Mouse (Mus musculus) brain, embryonic 18.5 days (tissue): ENCODE results near the gene Pcdh7.
"Not testable (repeated sequence)": the region's sequence is repeated elsewhere in the genome, so short reads cannot be mapped to it uniquely, and the experiment has no call there.

Experiments
- DNase-seq: peaks from one replicate; pipeline ENCODE4 v3.0.0-alpha.2; 2012; ENCODE audit warnings: low read depth, low spot score

The Pcdh7 gene

DNA sequence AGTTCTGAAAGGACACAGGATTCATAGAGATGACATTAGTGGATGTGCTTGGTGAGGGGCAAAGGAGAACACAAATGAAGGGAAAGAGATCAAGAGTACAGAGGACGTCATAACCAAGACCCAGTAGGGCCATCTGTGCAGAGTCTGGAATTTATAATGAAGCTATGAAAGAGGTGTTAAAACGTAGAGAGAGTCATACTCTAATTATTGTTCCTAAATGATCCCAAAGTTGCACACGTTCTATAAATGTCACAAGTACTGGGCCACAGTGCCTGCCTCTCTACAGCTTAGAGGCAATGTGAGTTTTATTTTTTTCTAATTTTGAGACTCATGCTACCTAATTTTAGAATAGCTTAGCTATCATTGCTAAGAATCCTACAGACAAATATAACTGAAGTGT, 400.1 kb downstream of the Pcdh7 start:
- DNase-seq = no peak

DNA sequence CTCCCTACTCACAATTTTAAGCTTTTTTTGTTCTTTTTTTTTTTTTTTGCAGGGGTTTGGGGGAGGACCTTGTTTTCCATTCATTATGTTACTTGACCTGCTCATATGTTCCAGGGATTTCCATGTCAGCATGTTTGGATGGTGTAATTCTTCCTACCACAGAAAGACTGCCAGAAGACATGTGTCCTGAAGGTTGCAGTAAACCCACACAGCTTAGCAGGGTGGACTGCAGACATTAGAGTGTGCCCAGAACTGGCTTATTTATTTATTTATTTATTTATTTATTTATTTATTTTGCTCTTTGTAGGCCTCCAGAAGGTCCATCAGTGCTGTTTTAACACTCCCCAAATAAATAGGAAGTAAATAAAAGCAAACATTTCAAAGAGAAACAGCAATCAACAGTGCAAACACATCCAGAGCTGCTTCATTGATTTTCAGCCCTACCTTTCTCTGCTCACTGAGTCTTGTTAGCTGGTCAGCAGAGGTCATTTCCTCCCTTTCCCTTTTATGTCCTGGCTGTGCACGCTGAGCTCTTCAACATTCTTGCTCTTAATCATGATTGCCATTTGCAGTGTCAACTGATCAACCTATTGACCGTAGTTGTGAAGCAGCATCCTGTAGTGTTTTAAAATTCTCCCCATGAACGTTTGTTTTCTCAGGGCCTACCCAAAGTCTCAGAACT, 401.3 kb downstream of the Pcdh7 start:
- DNase-seq = no peak

GRCm38 (mm10) chr5:58143897-58144296, 426.1 kb downstream of the Pcdh7 start:
- DNase-seq = no peak

GRCm38 (mm10) chr5:58153966-58154365, 436.2 kb downstream of the Pcdh7 start:
- no peak for DNase-seq

DNA sequence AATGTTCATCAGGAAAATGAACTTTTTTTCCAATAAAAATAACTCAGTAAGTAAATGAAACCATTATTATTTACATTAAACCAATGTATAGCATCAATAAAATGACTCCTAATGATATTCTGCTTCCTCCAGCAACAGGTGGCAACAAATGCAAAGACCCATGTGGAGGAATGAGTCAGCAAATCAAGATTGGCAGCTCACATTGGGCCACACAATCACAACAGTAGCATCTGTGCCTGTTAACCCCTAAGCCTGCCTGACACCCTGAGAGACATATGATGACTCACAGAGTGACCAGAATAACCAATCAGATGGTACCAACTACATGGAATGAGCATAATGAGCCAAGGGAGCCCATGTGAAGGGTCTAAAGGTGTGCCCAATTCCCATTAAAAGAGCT, 454.5 kb downstream of the Pcdh7 start:
- DNase-seq = no peak

GRCm38 (mm10) chr5:58174335-58174734, 456.6 kb downstream of the Pcdh7 start:
- DNase-seq = not testable (repeated sequence)

- DNase-seq = no peak
Measured at GRCm38 (mm10) chr5:58175532-58175931, 457.8 kb downstream of the Pcdh7 start.
